Mouse (Mus musculus): ENCODE results near the gene Eif4e.
"Not testable (repeated sequence)": the region's sequence is repeated elsewhere in the genome, so short reads cannot be mapped to it uniquely, and the experiment has no call there.

Gene Eif4e

DNA sequence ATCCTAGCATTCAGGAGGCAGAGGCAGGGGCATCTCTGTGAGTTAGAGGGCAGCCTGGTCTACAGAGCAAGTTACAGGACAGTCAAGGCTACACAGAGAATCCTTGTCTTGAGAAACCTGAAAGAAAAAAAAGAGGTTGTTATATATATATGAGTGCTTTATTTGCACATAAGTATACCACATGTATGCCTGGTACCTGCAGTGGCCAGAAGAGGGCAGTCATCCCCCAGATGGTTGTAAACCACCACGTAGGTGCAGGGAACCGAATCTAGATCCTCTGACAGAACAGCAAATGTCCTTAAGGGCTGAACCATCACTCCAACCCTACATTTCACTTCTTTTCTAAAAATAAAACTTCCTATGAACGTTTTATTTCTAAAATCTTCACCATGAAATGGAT, 8.1 kb upstream of the Eif4e start:
- no peak for DNase-seq (ENCODE audit: low read depth, low spot score)

DNA sequence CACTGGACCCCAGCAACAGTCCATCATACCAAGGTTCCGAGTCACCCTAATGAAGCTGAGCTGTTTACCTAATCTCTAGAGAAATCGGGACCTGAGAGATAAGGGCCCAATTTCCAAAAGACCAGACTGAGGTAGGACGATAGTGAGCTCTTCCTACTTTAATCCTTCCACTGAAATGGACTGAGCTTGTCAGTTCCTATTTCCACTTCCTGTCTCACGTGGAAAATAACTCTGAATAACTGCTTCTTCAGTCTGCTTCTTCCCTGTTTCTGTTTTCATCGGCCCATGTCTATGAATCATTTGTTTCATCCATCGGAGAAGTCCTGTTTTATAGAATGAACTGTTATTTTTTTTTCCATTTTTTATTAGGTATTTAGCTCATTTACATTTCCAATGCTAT, 6.8 kb upstream of the Eif4e start:
- no peak for DNase-seq (ENCODE audit: low read depth, low spot score)

DNA sequence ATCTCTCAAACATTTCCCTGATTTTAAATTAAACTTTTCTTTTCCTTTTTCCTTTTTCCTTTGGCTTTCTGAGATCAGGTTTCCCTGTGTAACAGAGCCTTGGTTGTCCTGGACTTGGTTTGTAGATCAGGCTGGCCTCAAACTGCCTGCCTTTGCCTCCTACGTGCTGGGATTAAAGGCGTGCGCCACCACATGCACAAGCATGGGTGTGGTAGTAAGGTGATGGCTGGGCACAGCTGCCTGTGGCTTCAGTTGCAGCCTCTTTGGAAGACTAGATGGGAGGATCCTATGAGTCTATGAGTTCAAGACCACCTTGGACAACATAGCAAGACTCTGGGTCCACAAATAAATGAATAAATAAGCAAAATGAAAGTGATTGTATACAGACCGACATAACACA, 2.0 kb upstream of the Eif4e start:
- no peak for DNase-seq (ENCODE audit: low read depth, low spot score)

DNA sequence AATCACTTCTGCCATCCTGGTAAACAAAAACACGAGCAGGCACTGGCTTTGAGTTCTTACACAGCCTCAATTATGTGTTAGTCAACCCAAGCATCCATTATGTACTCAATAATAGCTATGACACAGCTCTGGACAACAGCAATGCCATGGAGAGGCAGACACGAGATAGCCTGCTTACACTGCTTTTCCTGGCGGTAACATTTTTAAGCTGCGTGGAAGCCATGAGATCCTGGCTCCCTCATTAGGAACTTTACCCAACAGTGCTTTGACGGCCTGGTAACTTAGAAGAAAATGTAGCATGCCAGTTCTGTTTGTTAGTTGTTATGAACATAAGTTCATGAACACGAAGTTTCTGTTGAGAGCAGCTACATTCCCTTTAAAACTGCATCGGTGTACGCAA, 485 bp upstream of the Eif4e start:
- DNase-seq (ENCODE audit: low read depth, low spot score), result no peak

DNA sequence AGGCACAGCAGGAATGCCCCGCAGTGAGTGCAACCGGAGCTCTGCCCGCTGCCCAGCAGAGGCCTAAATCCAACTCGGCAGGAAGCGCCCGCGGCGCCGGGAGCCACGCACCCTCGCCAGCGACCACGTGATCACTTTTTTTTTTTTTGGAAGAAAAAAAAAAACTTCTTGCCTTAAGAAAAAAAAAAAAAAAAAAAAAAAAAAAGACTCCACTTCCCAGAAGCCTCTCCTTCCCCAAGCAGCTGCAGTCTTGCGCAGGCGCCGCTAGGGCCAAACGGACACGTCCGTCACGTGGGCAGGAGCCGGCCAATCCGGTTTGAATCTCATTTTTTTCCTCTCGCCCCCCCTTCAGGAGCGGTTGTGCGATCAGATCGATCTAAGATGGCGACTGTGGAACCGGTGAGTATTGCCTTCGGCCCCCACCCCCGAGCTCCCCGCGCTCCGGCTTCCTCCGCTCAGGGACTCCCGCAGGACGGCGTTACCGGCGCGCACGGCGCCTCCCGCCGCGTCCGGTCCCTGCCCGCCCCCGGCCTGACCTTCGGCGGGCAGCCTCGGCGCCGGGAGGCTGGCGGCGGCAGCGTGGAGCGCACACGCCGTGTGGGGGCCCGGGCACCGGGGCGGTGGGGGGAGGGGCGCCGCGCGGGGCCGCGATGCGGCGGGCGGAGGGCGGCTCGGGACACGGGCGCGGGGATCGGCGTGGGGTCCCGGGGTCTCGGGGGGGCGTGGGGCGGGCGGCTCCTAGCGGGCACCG, 1.1 kb downstream of the Eif4e start:
- peak; percentile 99 for DNase-seq (ENCODE audit: low read depth, low spot score)

DNA sequence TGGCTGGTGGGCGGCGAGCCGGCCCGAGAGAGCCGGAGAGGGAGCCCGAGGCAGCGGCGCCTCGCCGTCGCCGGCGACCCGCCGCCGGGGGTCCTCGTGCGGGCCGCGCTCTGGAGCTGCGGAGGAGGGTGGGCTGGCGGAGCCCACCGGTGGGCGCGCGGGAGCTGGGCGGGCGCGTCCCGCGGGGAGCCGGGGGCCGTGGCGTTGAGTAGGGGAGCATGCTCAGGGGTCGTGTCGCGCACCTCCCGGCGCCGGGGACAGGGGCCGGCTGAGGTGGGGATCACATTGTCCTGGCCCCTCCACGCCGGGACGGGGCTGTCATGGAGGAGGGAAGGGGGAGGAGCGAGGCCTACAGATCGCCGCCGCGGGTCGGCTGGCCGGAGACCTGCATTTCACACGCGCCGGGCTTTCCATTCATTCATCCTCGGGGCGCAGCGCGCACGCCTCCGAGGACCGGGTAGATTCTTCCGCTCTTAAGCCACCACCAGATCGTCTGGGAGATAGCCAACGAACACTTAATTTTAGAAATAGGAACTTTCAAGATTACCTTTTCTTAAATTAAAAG, 1.8 kb downstream of the Eif4e start:
- DNase-seq (ENCODE audit: low read depth, low spot score), result peak; percentile 55

DNA sequence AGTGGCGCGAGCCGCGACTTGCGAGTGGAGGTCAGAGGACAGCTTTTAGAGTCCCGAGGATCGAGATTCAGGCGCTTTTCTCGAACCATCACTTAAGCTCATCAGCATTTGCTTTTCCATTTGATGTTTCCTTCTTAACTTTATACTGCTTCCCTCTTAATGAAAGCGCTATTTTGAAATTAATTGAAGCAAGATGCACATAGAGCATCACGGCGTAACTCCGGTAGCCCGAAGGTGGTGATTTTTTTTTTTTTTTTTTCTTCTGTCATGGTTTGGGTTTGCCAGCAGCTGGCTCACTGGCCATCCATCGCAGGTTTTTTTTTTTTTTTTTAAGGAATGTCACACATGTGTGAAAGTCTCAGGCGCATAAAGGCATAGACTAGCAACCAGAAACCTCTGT, 2.3 kb downstream of the Eif4e start:
- no peak for DNase-seq (ENCODE audit: low read depth, low spot score)

DNA sequence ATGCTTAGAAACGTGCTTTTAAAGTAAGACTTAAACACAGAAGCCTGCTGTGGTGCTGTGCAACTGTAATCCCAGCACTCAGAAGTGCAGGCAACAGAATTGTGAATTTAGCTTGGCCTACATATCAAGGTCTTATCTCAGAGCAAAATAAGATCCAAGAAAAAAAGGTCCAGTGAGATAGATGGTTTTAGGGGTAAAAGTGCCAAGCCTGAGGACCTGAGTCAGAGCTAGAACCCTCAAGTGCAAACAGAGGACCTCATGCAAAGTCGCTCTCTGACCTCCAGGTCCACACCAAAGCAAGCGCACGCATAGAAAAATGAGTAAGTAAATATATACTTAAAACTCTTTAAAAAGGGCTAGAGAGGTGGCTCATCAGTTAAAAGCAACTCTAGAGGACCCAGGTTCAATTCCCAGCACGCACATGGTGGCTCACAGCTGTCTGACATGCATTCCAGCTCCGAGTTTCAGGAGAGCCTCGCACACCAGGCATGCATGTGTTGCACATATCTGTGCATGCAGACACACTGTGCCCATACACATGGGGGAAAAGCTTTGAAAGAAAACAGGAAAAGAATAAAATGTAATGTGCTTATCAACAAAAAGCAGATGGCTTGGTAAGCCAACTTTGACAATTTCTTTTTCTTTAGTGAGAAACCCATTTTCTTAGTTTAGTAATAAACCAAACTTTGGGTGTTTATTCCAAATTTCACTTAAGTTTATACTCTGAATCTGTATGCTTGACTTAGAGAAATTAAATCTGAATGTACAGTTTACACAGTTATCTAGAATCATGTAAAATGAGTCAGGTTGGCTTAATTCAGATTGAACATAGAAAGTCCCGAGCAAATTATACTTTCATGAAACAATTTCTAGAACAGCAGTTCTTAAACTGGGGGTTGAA, 4.8 kb downstream of the Eif4e start:
- DNase-seq (ENCODE audit: low read depth, low spot score), result no peak

DNA sequence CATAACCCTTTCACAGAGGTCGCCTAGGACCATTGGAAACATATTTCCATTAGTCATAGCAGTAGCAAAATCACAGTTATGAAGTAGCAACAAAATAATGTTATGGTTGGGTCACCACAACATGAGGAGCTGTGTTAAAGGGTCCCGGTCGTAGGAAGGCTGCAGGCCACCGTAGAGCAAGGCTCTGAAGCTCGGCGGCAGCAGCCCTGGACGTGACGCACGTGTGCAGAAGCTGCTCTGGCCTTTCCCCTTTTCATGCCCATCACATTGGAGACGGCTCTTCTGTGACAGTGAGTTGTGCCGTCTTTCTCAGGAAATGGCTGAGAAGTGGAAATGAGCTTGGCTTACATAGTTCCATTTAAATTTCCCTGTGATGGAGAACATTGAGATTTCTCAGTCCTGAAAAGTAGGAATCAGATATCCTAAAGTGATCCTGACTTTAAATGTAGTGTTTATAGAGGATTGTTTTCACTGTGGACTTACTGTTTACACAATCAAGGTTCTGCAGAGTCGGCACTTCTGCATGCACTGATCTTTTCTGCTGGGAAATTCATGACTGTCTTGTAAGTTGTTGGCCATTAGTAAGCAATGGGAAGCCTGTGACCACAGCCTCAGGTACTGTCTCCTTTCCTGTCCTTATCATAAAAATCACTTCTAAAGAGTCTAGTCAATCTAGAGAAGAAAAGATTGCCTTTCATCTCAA, 5.7 kb downstream of the Eif4e start:
- no peak for DNase-seq (ENCODE audit: low read depth, low spot score)

DNA sequence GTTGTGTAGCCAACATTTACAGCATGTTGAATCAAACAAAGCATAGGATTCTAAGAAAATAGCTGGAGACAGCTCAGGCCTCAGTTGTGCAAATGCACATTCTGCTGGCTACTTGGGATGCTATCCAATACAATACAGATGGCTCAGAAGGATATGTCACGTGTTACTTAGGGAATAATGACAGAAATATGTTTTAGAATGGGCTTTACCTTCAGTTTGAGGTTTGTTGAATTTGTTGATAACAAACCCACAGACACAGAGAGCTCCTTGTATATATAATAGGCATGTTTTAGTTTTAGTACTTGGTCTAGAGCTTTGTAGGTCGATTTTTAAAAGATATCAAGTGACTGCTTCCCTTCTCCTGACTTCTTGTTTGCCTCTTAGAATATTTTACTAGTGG, 6.8 kb downstream of the Eif4e start:
- DNase-seq (ENCODE audit: low read depth, low spot score), result no peak

DNA sequence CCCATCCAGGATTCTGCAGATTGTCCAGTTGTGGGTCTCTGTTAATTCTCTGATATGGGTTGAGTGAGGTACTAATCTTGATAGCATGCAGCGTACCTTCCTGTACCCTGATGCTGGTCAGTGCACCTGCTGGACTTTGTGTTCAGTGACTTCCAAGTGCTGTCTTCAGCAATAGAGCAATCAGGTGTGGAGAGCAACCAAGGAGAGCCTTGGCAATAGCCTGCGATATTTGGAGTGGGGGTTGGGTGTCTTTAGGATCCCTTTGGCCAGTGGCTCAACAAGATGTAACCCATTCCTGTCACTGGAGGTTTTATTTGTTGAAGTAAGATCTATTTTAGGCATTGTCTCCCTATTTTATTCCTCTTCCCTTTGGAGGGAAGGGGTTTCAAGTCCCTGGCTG, 10.1 kb downstream of the Eif4e start:
- DNase-seq (ENCODE audit: low read depth, low spot score), result no peak

DNA sequence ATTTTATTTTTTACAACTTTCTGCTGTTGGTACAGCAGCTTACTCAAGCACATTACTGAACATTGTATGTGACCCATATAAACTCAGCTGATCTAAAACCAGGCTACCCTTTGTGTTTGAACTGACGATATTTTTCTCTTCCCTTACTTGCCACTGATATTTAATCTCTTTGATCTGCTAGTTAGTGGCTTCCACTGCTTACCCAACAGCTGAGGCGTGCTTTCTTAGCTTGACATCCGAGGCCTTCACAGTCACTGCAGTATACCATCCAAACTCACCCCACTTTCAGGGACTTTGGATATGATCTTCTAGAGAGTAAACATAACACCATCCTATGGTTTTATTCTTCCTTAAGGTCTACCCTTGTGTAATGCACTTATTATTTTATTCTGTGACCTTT, 16.6 kb downstream of the Eif4e start:
- DNase-seq (ENCODE audit: low read depth, low spot score), result no peak

DNA sequence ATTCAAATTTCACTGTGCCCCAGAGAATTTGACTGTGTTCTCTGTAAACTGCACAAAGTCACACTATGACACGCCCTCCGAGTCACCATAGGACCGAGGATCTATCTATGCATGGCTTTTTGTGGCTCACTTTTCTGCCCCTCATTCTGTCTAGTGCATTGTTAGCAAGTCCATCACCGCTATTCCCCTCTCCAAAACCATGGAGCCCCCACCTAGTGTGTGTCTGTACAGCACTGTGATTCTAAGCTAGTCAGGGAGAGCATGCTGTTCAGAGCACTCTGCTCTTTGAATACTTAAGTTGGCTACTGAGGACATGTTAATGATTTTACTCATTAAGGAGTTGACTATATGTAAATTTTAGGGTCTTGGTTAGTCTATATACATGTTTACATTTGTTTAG, 18.1 kb downstream of the Eif4e start:
- DNase-seq (ENCODE audit: low read depth, low spot score), result no peak

DNA sequence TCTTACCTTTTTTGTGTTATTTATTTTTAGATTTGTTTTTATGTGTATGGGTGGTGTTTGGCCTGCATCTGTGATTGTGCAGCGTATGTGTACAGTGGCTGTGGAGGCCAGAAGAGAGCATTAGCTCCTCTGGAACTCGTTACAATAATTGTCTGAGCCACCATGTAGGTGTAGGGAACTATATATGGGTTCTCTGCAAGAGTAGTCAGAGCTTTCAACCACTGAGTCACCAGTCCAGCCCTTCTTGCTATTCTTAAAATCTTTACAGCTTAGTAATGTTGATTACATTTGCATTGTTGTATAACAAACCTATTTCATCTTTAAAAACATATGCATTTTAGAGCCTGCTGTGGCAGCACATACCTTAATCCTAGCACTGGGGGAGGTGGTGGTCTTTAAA, 20.7 kb downstream of the Eif4e start:
- no peak for DNase-seq (ENCODE audit: low read depth, low spot score)

DNA sequence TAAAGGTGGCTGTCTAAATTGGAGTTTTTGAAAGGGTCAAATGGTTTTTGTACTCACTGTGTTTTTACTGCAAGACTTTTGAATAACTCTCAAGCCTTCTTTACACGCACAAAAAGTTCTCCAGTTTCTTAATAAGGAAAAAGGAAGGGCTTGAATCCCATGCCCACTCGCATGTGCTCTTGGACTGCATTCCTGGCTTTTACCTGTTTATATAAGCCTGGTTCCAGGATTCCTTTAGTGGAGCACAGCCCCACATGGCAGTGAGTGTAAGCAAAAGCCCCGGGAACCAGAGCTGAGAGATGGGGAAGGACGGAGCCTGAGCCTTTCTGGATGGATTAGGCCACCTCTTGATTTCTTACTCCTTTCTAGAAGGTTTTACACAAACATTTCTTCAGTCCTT, 23.1 kb downstream of the Eif4e start:
- DNase-seq (ENCODE audit: low read depth, low spot score), result no peak

DNA sequence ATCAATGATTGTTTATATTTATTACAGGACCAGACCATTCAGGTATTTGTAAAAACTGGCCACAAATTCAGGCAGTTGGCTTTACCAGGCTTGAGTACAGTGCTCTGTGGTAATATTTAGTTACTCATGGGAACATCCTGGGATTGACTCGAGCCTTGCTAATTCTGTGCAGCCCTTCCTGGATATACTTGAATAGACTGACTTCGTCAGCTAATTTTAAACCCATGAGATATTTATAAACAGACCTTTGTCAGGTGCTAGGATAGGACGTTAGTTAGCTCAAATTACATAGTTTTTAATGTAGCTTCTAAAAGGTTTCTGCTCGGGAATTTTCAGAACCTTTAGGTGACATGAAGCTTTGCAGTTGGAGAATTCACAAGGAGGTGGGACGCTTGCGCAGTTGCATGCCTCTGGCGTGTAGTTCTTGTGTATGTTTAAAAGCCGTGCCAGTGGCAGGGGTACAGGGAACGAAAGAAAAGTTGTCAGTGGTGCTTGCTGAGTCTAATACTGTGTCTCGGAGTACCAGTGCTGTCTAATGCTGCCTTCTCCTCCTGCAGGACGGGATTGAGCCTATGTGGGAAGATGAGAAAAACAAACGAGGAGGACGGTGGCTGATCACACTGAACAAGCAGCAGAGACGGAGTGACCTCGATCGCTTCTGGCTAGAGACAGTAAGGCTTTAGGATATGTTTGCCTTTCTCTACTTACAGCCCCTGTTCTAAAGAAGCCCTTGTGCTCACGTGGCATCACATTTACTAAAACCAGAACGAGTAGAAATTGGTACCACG, 24.6 kb downstream of the Eif4e start:
- DNase-seq (ENCODE audit: low read depth, low spot score), result peak; percentile 75

DNA sequence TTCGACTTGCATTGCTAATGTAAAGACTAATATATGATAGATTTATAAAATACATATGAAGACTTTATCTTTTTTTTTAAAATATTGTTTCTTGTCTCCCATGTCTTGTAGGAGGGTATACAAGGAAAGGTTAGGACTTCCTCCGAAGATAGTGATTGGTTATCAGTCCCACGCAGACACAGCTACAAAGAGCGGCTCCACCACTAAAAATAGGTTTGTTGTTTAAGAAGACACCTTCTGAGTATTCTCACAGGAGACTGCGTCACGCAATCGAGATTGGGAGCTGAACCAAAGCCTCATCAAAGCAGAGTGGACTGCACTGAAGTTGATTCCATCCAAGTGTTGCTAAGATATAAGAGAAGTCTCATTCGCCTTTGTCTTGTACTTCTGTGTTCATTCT, 29.3 kb downstream of the Eif4e start:
- DNase-seq (ENCODE audit: low read depth, low spot score), result not testable (repeated sequence)

DNA sequence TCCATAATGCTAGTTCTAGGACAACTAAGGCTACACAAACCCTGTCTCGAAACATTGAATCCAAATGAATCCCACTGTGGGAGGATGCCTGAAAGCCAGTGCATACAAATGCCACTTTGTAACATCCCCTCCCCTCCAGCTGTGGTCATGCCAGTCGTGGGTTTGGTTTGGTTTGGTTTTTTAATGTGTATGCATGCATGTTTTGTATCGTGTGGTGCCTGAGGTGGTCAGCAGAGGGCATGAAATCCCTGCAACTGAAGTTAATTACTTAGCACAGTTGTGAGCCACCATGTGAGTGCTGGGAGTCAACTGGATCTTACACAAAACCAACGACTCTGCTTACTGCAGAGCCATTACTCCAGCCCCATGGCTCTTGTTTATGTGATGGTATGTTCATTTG, 32.5 kb downstream of the Eif4e start:
- DNase-seq (ENCODE audit: low read depth, low spot score), result peak; percentile 23

DNA sequence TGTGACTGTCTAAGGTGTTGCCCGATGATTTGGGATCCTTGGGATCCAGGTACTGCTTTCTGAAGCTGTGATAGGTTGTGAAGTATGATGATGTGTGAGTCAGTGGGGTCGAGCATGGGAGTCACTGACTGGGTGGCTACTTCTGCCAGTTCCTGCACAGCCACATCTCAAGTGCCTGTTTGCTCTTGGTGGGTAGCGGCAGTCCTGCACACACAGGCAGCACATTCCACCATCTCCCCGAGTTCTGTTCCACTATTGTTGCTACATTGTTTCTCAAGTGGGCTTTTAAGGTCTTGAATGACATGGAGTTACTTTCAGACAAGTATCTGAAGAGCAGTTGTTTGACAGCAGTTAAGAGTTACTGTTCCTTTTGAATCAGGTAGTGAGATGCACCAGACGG, 34.3 kb downstream of the Eif4e start:
- DNase-seq (ENCODE audit: low read depth, low spot score), result no peak

DNA sequence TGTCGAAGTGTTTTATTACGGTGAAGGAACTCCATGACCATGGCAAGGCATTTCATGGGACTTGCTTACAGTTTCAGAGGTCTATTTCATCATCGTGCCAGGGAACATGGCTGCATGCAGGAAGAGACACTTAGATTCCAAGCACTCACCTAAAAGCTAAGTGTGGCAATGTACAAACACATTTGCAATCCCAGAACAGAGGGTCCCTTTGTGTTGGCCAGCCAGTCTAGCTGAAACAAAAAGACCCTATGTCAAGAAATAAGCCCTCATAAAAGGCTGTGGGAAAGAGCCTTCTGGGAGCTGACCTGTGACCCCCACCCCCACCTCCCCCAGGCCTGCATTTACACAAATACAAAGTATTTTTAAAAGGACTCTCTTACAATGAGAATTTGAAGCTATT, 34.9 kb downstream of the Eif4e start:
- DNase-seq (ENCODE audit: low read depth, low spot score), result no peak

DNA sequence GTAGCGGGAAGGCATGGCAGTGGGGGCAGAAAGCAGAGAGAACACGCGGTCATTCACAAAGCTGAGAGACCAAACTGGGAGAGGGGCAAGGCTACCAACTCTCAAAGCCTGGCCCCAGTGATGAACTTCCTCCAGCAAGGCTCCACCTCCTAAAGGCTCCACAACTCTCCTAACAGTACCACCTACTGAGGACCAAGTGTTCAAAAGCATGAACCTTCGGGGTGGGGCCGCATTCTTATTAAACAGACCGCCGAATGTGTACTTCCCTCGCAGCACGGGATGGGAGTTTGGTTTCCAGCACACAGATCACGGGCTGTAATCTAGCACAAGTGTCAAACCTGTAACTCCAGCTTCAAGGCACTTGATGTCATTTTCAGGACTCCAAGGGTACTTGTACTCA, 52.9 kb downstream of the Eif4e start:
- DNase-seq (ENCODE audit: low read depth, low spot score), result no peak
